Mouse (Mus musculus): ENCODE results near the gene Ercc6l.
"Not testable (repeated sequence)": the region's sequence is repeated elsewhere in the genome, so short reads cannot be mapped to it uniquely, and the experiment has no call there.

Gene Ercc6l

GRCm38 (mm10) chrX:102109349-102109748 is 47.5 kb downstream of the Ercc6l start:
- not testable (repeated sequence) for DNase-seq (ENCODE audit: low spot score in 2 of 2)

GRCm38 (mm10) chrX:102103830-102104229 is 53.1 kb downstream of the Ercc6l start:
- not testable (repeated sequence) for DNase-seq (ENCODE audit: low spot score in 2 of 2)

- DNase-seq (ENCODE audit: low spot score in 2 of 2) = no peak
These were observed 55.0 kb downstream of the Ercc6l start for GRCm38 (mm10) chrX:102101886-102102285.

GRCm38 (mm10) chrX:102094381-102094904 is 62.4 kb downstream of the Ercc6l start:
- peak in 1 of 2 experiments; percentile 28 for DNase-seq (ENCODE audit: low spot score in 2 of 2)
